Mouse (Mus musculus) thymus, postnatal 36 days (tissue): Measurements from ENCODE around the gene Syndig1l.

Experiments
- DNase-seq, 2 experiments: peaks; one replicate each; pipeline ENCODE4 v3.0.0; 2022; ENCODE audit warnings: mixed read lengths in 2 of 2

Gene Syndig1l

DNA sequence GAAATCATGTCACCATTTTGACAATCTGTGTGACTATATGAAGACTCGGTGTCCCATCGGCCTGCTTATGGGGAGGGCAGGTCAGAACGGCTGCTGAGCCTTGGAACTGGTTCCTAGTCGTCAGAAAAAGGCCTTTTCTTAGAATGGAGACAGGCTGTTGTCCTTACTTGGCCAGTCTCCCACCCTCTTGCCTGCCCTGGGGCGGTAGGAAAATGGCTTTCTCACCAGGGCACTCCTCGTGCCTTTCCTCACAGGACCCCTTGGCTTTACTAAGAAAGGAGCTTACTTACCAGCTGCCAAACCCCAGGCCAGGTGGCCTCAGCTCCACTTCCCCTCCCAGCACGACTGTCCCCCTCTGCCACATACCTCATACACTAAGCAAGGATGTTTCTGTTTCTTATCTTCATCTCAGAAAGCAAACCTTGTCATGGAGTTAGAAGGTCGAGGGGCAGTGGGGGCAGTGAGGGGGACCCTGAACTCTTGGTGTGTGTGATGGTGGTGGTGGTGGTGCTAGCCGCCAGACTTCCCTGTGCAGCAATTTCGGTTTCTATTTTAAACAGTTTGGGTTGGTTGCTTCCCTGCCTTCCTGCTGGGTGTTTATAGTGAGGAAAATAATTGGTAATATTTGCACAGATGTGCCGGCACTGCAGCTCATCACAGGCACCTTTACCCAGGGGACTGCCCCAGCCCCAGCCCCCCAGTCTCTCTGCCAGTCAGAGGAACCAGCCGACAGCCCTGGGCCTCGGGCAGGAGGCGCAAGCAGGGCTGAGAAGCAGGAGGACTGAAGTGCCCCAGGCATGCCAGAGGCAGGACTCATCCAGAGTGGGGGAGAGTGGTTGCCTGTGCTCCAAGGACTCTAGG is 23.7 kb downstream of the Syndig1l start:
- DNase-seq: peak; percentile 10 to 12

DNA sequence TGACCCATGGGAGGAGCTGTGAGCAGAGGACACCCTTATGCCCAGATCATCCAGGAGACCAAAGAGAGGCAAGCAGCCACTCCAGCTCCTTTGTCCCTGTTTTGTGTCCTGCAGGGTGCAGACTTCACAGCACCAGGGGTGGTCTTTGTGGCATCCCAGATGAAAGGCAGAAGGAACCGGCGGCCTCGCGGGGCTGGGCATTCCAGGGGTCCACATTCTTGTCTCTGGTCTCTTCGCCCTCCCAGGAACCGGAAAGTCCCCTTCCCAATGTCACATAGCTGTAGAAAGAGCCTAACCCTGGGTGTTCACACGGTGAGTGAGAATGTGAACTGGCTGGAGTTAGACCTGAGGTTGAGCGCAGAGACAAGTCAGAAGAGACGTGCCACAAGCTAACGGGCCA is 27.0 kb downstream of the Syndig1l start:
- DNase-seq: no peak

DNA sequence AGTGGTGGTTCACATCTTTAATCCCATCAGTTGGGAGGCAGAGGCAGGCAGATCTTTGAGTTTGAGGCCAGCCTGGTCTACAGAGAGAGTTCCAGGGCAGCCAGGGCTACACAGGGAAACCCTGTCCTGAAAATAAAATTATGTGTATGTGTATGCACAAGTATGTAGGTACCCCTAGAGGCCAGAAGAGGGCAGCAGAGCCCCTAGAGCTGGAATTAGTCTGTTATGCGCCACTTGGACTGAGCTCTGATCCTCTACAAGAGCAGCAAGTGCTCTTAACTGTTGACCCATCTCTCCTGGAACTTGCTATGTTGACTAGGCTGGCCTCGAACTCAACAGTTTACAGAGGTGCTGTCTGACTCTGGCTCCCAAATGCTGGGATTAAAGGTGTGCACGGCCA is 28.1 kb downstream of the Syndig1l start:
- DNase-seq: no peak

DNA sequence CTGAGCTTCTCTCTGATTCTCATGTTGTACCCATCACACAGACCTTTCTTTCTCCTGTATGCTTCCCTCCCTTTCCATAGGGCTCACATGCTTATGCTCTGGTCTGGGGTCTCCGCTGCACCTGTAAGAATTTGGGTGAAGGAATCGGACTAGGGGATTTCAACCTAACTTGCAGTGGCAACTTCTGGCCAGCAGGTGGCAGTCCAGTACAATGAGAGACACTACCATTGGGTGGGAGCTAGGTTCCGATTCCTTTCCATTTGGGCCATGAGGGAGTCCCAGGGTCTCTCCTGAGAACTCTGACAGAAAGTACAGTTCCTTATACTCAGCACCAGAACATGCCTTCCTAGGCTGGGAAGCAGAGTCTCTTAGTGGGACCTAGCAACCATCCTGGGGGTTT is 44.7 kb downstream of the Syndig1l start:
- DNase-seq: peak; percentile 48 to 49

GRCm38 (mm10) chr12:84650234-84650633 is 48.4 kb downstream of the Syndig1l start:
- no peak for DNase-seq

GRCm38 (mm10) chr12:84640654-84641053 is 58.0 kb downstream of the Syndig1l start, which contains the start of gene Vrtn:
Gene Vrtn (plus strand): TSS chr12:84641019.
- DNase-seq: no peak

- DNase-seq: no peak
Observed at GRCm38 (mm10) chr12:84640253-84640652, 58.4 kb downstream of the Syndig1l start.

- no peak for DNase-seq
Observed at GRCm38 (mm10) chr12:84631867-84632266, 66.8 kb downstream of the Syndig1l start.
